Mouse (Mus musculus): ENCODE data around the gene Cherp. TPM values are rescaled to one million over a fixed set of nuclear protein-coding genes. Genes with fewer than 3 reads are reported as not detected.

Cherp gene
- polyA plus RNA-seq (2012; ENCODE audit: low replicate concordance), result 282 and 303 TPM in 2 replicates

DNA sequence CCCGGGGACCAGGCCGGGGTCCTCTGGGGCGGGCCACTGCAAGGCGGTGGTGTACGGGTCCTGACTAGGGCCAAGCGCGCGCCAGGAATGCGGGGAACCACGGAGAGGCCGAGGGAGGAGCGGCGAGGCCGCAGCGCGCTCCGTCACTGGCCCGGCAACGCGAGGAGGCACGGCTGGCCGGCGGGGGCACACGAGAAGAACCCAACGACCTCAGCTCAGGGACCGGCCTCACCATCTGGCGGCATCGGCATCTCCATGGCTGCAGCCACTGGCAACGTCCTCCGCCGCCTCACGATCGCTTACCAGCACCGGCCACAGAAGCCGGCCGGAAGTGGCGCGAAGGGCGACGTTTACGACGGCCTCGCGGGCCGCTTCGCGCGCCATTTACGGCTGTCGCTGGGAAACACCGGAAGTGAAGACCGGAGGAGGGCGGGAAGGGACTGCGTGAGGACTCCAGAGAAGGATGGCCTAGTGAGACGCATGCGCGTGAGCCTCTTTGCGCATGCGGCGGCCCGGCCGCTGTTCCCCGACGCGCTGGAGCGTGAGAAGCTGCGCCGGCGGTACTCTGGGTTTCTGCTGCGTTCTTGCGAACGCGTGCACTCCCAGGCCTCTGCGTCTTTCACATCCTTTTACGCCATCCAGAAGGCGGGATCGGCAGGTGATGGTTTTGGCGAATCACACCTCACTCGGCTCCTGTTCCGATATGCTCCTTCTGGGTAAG lies at the start of gene Cherp:
Cherp (minus strand) TSS at position 401 of the 721 bp plus-strand sequence.

GRCm38 (mm10) chr8:72491680-72492621 lies 16.9 kb upstream of the Cherp start, which contains the start of gene Slc35e1:
Gene Slc35e1 (minus strand): TSS chr8:72492614.

DNA sequence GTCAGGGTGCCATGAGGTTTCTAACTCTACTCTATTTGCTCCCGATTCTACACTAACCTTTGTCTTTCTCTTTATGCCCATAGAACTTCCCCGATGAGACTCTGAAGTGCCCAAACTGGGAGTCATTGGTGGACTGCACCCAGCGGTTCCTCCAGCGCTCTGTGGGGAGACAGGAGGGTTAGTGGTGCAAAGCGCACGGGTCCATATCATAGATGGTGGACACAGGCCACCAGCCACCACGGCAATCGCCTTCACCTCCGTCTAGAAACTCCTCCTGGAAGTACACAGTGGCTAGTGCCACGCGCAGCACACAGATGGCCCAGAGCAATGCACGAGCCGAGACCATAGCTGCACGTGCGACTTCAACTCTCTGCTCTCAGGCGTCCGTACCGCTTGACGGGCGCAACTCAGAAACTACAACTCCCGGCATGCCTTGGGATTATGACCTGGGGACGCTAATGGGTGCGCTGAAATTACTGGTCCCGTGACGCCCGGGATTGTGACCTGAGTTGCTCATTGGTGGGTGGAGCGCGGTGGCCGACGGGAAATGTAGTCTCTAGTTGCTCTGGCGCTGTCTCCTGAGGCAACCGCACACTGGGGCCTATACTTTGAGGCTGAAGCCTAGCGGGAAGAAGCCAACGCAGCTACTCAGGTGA lies 31.6 kb downstream of the Cherp start, which contains the start of the genes Calr3 and 1700030K09Rik:
Calr3 (minus strand) TSS at position 533 of the 656 bp plus-strand sequence.
1700030K09Rik (plus strand) TSS at position 543 of the 656 bp plus-strand sequence.

DNA sequence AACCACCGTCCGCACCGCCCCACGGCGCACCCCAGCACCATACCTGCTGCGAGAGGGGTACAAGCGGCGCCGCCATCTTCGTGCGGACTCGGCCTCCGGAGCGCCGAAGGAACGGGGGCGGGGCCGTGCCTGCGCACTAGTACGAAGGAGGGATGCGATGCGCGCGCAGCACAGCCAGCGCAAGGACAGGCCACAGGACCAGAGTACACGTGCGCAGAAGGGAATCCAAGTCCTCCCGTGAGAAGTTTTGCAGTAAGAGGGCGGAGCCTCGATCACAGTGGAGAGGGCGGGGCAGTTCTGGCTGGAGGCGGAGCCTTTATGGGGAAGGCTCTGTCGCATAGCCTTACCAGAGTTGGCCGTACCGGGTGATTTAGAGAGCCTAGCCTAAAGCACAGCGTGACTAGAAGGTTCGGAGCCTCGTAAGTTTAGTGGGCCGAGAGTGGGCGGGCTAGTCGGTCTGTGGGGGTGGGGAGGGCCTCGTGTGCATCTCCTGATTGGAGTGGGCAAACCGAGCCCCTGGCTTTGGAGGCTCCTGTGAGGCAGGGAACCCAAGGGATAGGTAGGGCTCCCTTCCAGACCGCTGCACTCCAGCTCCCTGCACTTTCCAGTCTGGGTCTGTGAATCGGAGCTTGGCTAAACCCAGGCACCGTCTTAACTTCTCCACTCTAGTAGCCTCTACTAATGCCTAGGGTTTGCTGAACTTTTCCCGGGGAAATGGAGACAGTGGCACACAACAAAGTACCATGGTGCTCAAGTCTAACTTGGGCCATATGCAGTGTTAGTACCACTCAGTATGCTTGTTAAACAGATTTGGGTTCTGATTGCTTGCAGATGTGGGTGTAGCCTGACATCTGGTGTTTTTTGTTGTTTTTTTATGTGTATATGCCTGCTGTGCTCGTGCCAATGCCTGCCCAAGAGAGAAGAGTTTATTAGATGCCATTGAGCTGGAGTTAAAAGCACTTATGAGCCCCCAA lies 53.4 kb downstream of the Cherp start, which contains the start of gene Eps15l1:
Eps15l1 (minus strand) TSS at position 99 of the 974 bp plus-strand sequence.

Other genes starting within 250 kb of the Cherp start
- 191 and 210 TPM in 2 replicates for gene Ap1m1, start 235.2 kb downstream of the Cherp start, polyA plus RNA-seq (2012; ENCODE audit: low replicate concordance)
- gene Gm10282, start 170.0 kb downstream of the Cherp start, polyA plus RNA-seq (2012; ENCODE audit: low replicate concordance), result 10.7 and 26.0 TPM in 2 replicates
- 116 and 306 TPM in 2 replicates for gene Klf2, start 156.2 kb downstream of the Cherp start, polyA plus RNA-seq (2012; ENCODE audit: low replicate concordance)
- 8.6 and 16.4 TPM in 2 replicates for gene Eps15l1, start 53.8 kb downstream of the Cherp start, polyA plus RNA-seq (2012; ENCODE audit: low replicate concordance)
- not detected in 2 replicates for gene Calr3, start 31.4 kb downstream of the Cherp start, polyA plus RNA-seq (2012; ENCODE audit: low replicate concordance)
- gene 1700030K09Rik, start 31.3 kb downstream of the Cherp start, polyA plus RNA-seq (2012; ENCODE audit: low replicate concordance), result 1.0 and 3.1 TPM in 2 replicates
- 9.3 and 19.8 TPM in 2 replicates for gene Slc35e1, start 17.4 kb upstream of the Cherp start, polyA plus RNA-seq (2012; ENCODE audit: low replicate concordance)
- gene Med26, start 73.0 kb upstream of the Cherp start, polyA plus RNA-seq (2012; ENCODE audit: low replicate concordance), result 46.0 and 63.2 TPM in 2 replicates
- 17.2 and 34.2 TPM in 2 replicates for gene Smim7, start 95.9 kb upstream of the Cherp start, polyA plus RNA-seq (2012; ENCODE audit: low replicate concordance)
- 1.1 TPM in 1 of 2 replicates, not detected in the other for gene Tmem38a, start 96.8 kb upstream of the Cherp start, polyA plus RNA-seq (2012; ENCODE audit: low replicate concordance)
- gene Nwd1, start 171.5 kb upstream of the Cherp start, polyA plus RNA-seq (2012; ENCODE audit: low replicate concordance), result 0.07 and 0.18 TPM in 2 replicates
- gene Sin3b, start 248.1 kb upstream of the Cherp start, polyA plus RNA-seq (2012; ENCODE audit: low replicate concordance), result 20.5 and 33.0 TPM in 2 replicates